Mouse (Mus musculus) thymus, postnatal 14 days (tissue): ENCODE measurements around the gene Jmjd1c.
"Not testable (repeated sequence)": the region's sequence is repeated elsewhere in the genome, so short reads cannot be mapped to it uniquely, and the experiment has no call there.

Experiments
- DNase-seq: peaks from one replicate; pipeline ENCODE4 v3.0.0; 2021

Jmjd1c gene

GRCm38 (mm10) chr10:67105331-67106217 lies 9.6 kb downstream of the Jmjd1c start:
- no peak for DNase-seq

GRCm38 (mm10) chr10:67106400-67106799 lies 10.5 kb downstream of the Jmjd1c start:
- DNase-seq: no peak

GRCm38 (mm10) chr10:67107017-67107761 lies 11.3 kb downstream of the Jmjd1c start:
- no peak for DNase-seq

- DNase-seq: no peak
These were observed 12.2 kb downstream of the Jmjd1c start for GRCm38 (mm10) chr10:67108096-67108495.

GRCm38 (mm10) chr10:67109635-67110034 lies 13.7 kb downstream of the Jmjd1c start:
- no peak for DNase-seq

GRCm38 (mm10) chr10:67111044-67111798 lies 15.3 kb downstream of the Jmjd1c start:
- no peak for DNase-seq

- no peak for DNase-seq
These were observed 15.9 kb downstream of the Jmjd1c start for GRCm38 (mm10) chr10:67111799-67112177.

- DNase-seq: not testable (repeated sequence)
These were observed 17.0 kb downstream of the Jmjd1c start for GRCm38 (mm10) chr10:67112967-67113366.

GRCm38 (mm10) chr10:67113833-67114232 lies 17.9 kb downstream of the Jmjd1c start:
- no peak for DNase-seq

GRCm38 (mm10) chr10:67115115-67115514 lies 19.2 kb downstream of the Jmjd1c start:
- no peak for DNase-seq

- no peak for DNase-seq
These were observed 19.8 kb downstream of the Jmjd1c start for GRCm38 (mm10) chr10:67115666-67116091.

GRCm38 (mm10) chr10:67116251-67116650 lies 20.3 kb downstream of the Jmjd1c start:
- no peak for DNase-seq

GRCm38 (mm10) chr10:67119291-67119690 lies 23.4 kb downstream of the Jmjd1c start:
- no peak for DNase-seq

- no peak for DNase-seq
These were observed 24.3 kb downstream of the Jmjd1c start for GRCm38 (mm10) chr10:67120180-67120579.

GRCm38 (mm10) chr10:67120640-67121039 lies 24.7 kb downstream of the Jmjd1c start:
- DNase-seq: no peak

- no peak for DNase-seq
These were observed 27.8 kb downstream of the Jmjd1c start for GRCm38 (mm10) chr10:67123756-67124155.

GRCm38 (mm10) chr10:67124156-67124555 lies 28.2 kb downstream of the Jmjd1c start:
- DNase-seq: no peak

GRCm38 (mm10) chr10:67126061-67126858 lies 30.3 kb downstream of the Jmjd1c start:
- DNase-seq: peak; percentile 27

- peak; percentile 39 for DNase-seq
These were observed 31.2 kb downstream of the Jmjd1c start for GRCm38 (mm10) chr10:67126859-67127758.

GRCm38 (mm10) chr10:67129531-67129930 lies 33.6 kb downstream of the Jmjd1c start:
- DNase-seq: no peak

- DNase-seq: no peak
These were observed 35.8 kb downstream of the Jmjd1c start for GRCm38 (mm10) chr10:67131709-67132108.
